Mouse (Mus musculus) MEL (cell line): Measurements from ENCODE around the gene Rpgrip1l. TPM values are rescaled to one million over a fixed set of nuclear protein-coding genes. Genes with fewer than 3 reads are reported as not detected.

Source experiments
- DNase-seq: peaks from one replicate; pipeline ENCODE4 v3.0.0; 2011; ENCODE audit warnings: low read depth, low spot score
- H3K27ac ChIP-seq: 2 replicates; pipeline ENCODE4 v1.5.1; 2012; ENCODE audit warnings: low read depth, mild to moderate bottlenecking, control low read depth, low read length, moderate library complexity; ENCODE audit not compliant: control insufficient read depth
- H3K27me3 ChIP-seq, 2 experiments: fragments of 150-350 bp in 1 of 2; sonication (generic) in 1 of 2; 2 replicates each; pipeline ENCODE4 v1.6.1; 2012; ENCODE audit warnings: low read length in 2 of 2, mild to moderate bottlenecking in 2 of 2, improper control_type of control experiment in 1 of 2, moderate library complexity in 1 of 2; ENCODE audit not compliant: insufficient read depth in 2 of 2, control insufficient read depth in 1 of 2
- H3K36me3 ChIP-seq, 2 experiments: 2 replicates each; pipeline ENCODE4 v1.6.1; 2012 to 2014; ENCODE audit warnings: low read length in 2 of 2, improper control_type of control experiment in 1 of 2, inconsistent platforms in 1 of 2, mild to moderate bottlenecking in 1 of 2; ENCODE audit not compliant: insufficient read depth in 2 of 2, control insufficient read depth in 1 of 2
- H3K4me1 ChIP-seq, 2 experiments: fragments of 150-350 bp in 1 of 2; sonication (generic) in 1 of 2; 2 replicates each; pipeline ENCODE4 v1.6.1; 2012; ENCODE audit warnings: low read length in 2 of 2, improper control_type of control experiment in 1 of 2, mild to moderate bottlenecking in 1 of 2; ENCODE audit not compliant: insufficient read depth in 2 of 2, control insufficient read depth in 1 of 2
- H3K4me3 ChIP-seq, 2 experiments: fragments of 150-350 bp in 1 of 2; sonication (generic) in 1 of 2; 2 replicates each; pipeline ENCODE4 v1.5.1; 2012; ENCODE audit warnings: low read depth in 2 of 2, low read length in 2 of 2, mild to moderate bottlenecking in 2 of 2, moderate library complexity in 2 of 2, control low read depth in 1 of 2, improper control_type of control experiment in 1 of 2; ENCODE audit not compliant: control insufficient read depth in 1 of 2, insufficient read depth in 1 of 2
- H3K79me2 ChIP-seq: 2 replicates; pipeline ENCODE4 v1.6.1; 2012; ENCODE audit warnings: mild to moderate bottlenecking, low read length, moderate library complexity; ENCODE audit not compliant: control insufficient read depth, poor library complexity, insufficient read depth
- H3K9ac ChIP-seq: 2 replicates; pipeline ENCODE4 v1.6.1; 2012; ENCODE audit warnings: low read depth, mild to moderate bottlenecking, control low read depth, low read length, moderate library complexity; ENCODE audit not compliant: control insufficient read depth, poor library complexity, severe bottlenecking
- H3K9me3 ChIP-seq: fragments of 150-350 bp; sonication (generic); replicated peaks from 2 replicates; pipeline ENCODE4 v1.6.1; 2012; ENCODE audit warnings: mild to moderate bottlenecking, low read length, improper control_type of control experiment, moderate library complexity; ENCODE audit not compliant: insufficient read depth
- CHD2 ChIP-seq: IDR thresholded peaks from 2 replicates; pipeline ENCODE4 v1.6.1; 2011; ENCODE audit warnings: low read length, improper control_type of control experiment
- CTCF ChIP-seq, 3 experiments: IDR thresholded peaks in 2 of 3; conservative IDR thresholded peaks in 1 of 3; 2 replicates each; pipeline ENCODE4 v1.5.1; 2011 to 2012; ENCODE audit warnings: low read length in 3 of 3, low read depth in 2 of 3, mild to moderate bottlenecking in 2 of 3, improper control_type of control experiment in 1 of 3, inconsistent platforms in 1 of 3, mixed read lengths in 1 of 3, moderate library complexity in 1 of 3; ENCODE audit not compliant: control insufficient read depth in 1 of 3, insufficient read depth in 1 of 3, poor library complexity in 1 of 3, severe bottlenecking in 1 of 3
- ELF1 ChIP-seq: IDR thresholded peaks from 2 replicates; pipeline ENCODE4 v1.6.1; 2014; ENCODE audit warnings: low read depth, mild to moderate bottlenecking, inconsistent platforms, low read length, improper control_type of control experiment, moderate library complexity
- GATA1 ChIP-seq: IDR thresholded peaks from 2 replicates; pipeline ENCODE4 v1.6.1; 2011; ENCODE audit warnings: low read depth, low read length, improper control_type of control experiment
- KAT2A ChIP-seq: conservative IDR thresholded peaks from 2 replicates; pipeline ENCODE4 v1.6.1; 2012; ENCODE audit warnings: low read depth, low read length, improper control_type of control experiment, inconsistent platforms
- MAZ ChIP-seq: IDR thresholded peaks from 2 replicates; pipeline ENCODE4 v1.6.1; 2012; ENCODE audit warnings: low read depth, mild to moderate bottlenecking, inconsistent platforms, low read length, improper control_type of control experiment
- MXI1 ChIP-seq: IDR thresholded peaks from 2 replicates; pipeline ENCODE4 v1.6.1; 2011; ENCODE audit warnings: mild to moderate bottlenecking, low read depth, low read length, improper control_type of control experiment
- MYB ChIP-seq: IDR thresholded peaks from 2 replicates; pipeline ENCODE4 v1.6.1; 2011; ENCODE audit warnings: mild to moderate bottlenecking, low read depth, low read length, improper control_type of control experiment
- MYC ChIP-seq: IDR thresholded peaks from 2 replicates; pipeline ENCODE4 v1.6.1; 2011; ENCODE audit warnings: low read depth, mild to moderate bottlenecking, low read length, improper control_type of control experiment, moderate library complexity
- POLR2A ChIP-seq, 2 experiments: IDR thresholded peaks; 2 replicates each; pipeline ENCODE4 v1.6.1; 2011 to 2012; ENCODE audit warnings: low read length in 2 of 2, mild to moderate bottlenecking in 2 of 2, control low read depth in 1 of 2, improper control_type of control experiment in 1 of 2, low read depth in 1 of 2, moderate library complexity in 1 of 2; ENCODE audit not compliant: control insufficient read depth in 1 of 2, insufficient read depth in 1 of 2, poor library complexity in 1 of 2
- POLR2AphosphoS2 ChIP-seq: IDR thresholded peaks from 2 replicates; pipeline ENCODE4 v1.6.1; 2011; ENCODE audit warnings: low read length, improper control_type of control experiment
- RAD21 ChIP-seq: IDR thresholded peaks from 2 replicates; pipeline ENCODE4 v1.6.1; 2011; ENCODE audit warnings: mild to moderate bottlenecking, low read depth, low read length, improper control_type of control experiment
- RCOR1 ChIP-seq: IDR thresholded peaks from 2 replicates; pipeline ENCODE4 v1.6.1; 2012; ENCODE audit warnings: low read depth, mild to moderate bottlenecking, inconsistent platforms, low read length, improper control_type of control experiment
- SIN3A ChIP-seq: IDR thresholded peaks from 2 replicates; pipeline ENCODE4 v1.6.1; 2012; ENCODE audit warnings: low read length, improper control_type of control experiment, inconsistent platforms
- TAL1 ChIP-seq: IDR thresholded peaks from 2 replicates; pipeline ENCODE4 v1.6.1; 2012; ENCODE audit warnings: mild to moderate bottlenecking, inconsistent platforms, low read length, moderate library complexity, mixed read lengths
- UBTF ChIP-seq: IDR thresholded peaks from 2 replicates; pipeline ENCODE4 v1.6.1; 2012; ENCODE audit warnings: low read depth, mild to moderate bottlenecking, inconsistent platforms, low read length, improper control_type of control experiment, moderate library complexity, borderline replicate concordance; ENCODE audit not compliant: insufficient read depth
- USF1 ChIP-seq: IDR thresholded peaks from 2 replicates; pipeline ENCODE4 v1.6.1; 2014; ENCODE audit warnings: low read depth, mild to moderate bottlenecking, inconsistent platforms, low read length, improper control_type of control experiment, moderate library complexity
- ZKSCAN1 ChIP-seq: IDR thresholded peaks from 2 replicates; pipeline ENCODE4 v1.6.1; 2012; ENCODE audit warnings: low read depth, mild to moderate bottlenecking, inconsistent platforms, low read length, improper control_type of control experiment, moderate library complexity
- ZMIZ1 ChIP-seq: IDR thresholded peaks from 2 replicates; pipeline ENCODE4 v1.6.1; 2012; ENCODE audit warnings: low read depth, mild to moderate bottlenecking, inconsistent platforms, low read length, improper control_type of control experiment, moderate library complexity
- ZNF384 ChIP-seq: IDR thresholded peaks from 2 replicates; pipeline ENCODE4 v1.6.1; 2012; ENCODE audit warnings: low read depth, mild to moderate bottlenecking, inconsistent platforms, low read length, improper control_type of control experiment
- polyA plus RNA-seq, 2 experiments: library from polyadenylated mRNA; stranded (reverse) in 1 of 2; unstranded in 1 of 2; fragments of >175 nt in 1 of 2; fragments of >200 nt in 1 of 2; gene quantifications; 2 replicates each; pipeline versions ENCODE4 v1.2.1 to v1.2.4; 2012; ENCODE audit warnings: low replicate concordance in 2 of 2, low read depth in 1 of 2; ENCODE audit not compliant: insufficient read length in 2 of 2, insufficient read depth in 1 of 2, missing spikeins in 1 of 2
- total RNA-seq: library from RNA; depleted of rRNA; stranded (reverse); fragments of 300-350 nt; gene quantifications from 2 replicates; pipeline ENCODE4 v1.2.3, GENCODE M21; 2012

Gene Rpgrip1l
- total and polyA plus RNA-seq, 3 experiments = 2.9 to 3.9 TPM; not detected in 1

GRCm38 (mm10) chr8:91217062-91217905 is 95.8 kb downstream of the Rpgrip1l start:
- no peaks in the 10 kb centered on the region for H3K27me3 ChIP-seq
- H3K36me3 ChIP-seq = no peaks in the 10 kb centered on the region
- H3K9ac ChIP-seq = no peak overlapping the region
- no peaks in the 10 kb centered on the region for H3K79me2 ChIP-seq
- H3K4me3 ChIP-seq = no peak overlapping the region
- H3K27ac ChIP-seq = no peak overlapping the region
- no peak for DNase-seq
- no peaks in the 10 kb centered on the region for H3K4me1 ChIP-seq
- no peaks in the 10 kb centered on the region for H3K9me3 ChIP-seq
- TF ChIP-seq MXI1 = no peak
- TF ChIP-seq TAL1 = no peak

GRCm38 (mm10) chr8:91214287-91214686 is 98.8 kb downstream of the Rpgrip1l start:
- Histone ChIP-seq H3K27ac (no peak overlapping the region), H3K4me3 (no peak overlapping the region), H3K79me2 (no peaks in the 10 kb centered on the region), H3K9me3 (no peaks in the 10 kb centered on the region), H3K9ac (no peak overlapping the region), H3K4me1 (no peaks in the 10 kb centered on the region), H3K36me3 (no peaks in the 10 kb centered on the region), H3K27me3 (no peaks in the 10 kb centered on the region)
- TF ChIP-seq MAZ (no peak), ZMIZ1 (no peak)
- no peak for DNase-seq

GRCm38 (mm10) chr8:91212948-91213347 is 100.1 kb downstream of the Rpgrip1l start:
- Histone ChIP-seq H3K9me3 (no peaks in the 10 kb centered on the region), H3K4me1 (peaks cover 0 to 1% of the 10 kb centered on the region in 2 experiments; a peak in 1 of 4 replicates), H3K27me3 (no peaks in the 10 kb centered on the region), H3K36me3 (peaks cover 0 to 2% of the 10 kb centered on the region in 2 experiments; a peak in 2 of 4 replicates), H3K79me2 (no peaks in the 10 kb centered on the region), H3K27ac (no peak overlapping the region), H3K9ac (no peak overlapping the region), H3K4me3 (no peak overlapping the region)
- no peak for DNase-seq
- no peak for TF ChIP-seq GATA1
- no peak for TF ChIP-seq ELF1
- TF ChIP-seq POLR2AphosphoS2 = no peak
- no peak for TF ChIP-seq TAL1
- TF ChIP-seq USF1 = no peak
- TF ChIP-seq RCOR1 = no peak
- no peak for TF ChIP-seq RAD21
- TF ChIP-seq MYB = no peak
- no peak for TF ChIP-seq MYC
- TF ChIP-seq CHD2 = no peak
- no peak for TF ChIP-seq ZMIZ1
- no peak for TF ChIP-seq ZNF384
- no peak for TF ChIP-seq ZKSCAN1
- TF ChIP-seq CTCF (IDR thresholded peaks at IDR 0.05 in 2 of 3, conservative IDR thresholded peaks at IDR 0.05 in 1 of 3; ENCODE audit: control insufficient read depth in 1 of 3, insufficient read depth in 1 of 3, low read depth in 2 of 3, low read length in 3 of 3, poor library complexity in 1 of 3, severe bottlenecking in 1 of 3) = no peak
- TF ChIP-seq MXI1 = no peak
- TF ChIP-seq SIN3A = no peak
- TF ChIP-seq KAT2A = no peak
- no peak for TF ChIP-seq POLR2A (IDR thresholded peaks at IDR 0.05; ENCODE audit: control insufficient read depth in 1 of 2, insufficient read depth in 1 of 2, low read depth in 1 of 2, low read length in 2 of 2, poor library complexity in 1 of 2)
- no peak for TF ChIP-seq UBTF
